Mouse (Mus musculus) liver, embryonic 13.5 days (tissue): ENCODE results near the gene Tex50. TPM values are rescaled to one million over a fixed set of nuclear protein-coding genes. Genes with fewer than 3 reads are reported as not detected.

Experiments used
- ATAC-seq: fragments of 200-750 bp; cut with Nextera tagmentation; 2 replicates; pipeline ENCODE4 v1.8.0; 2017; ENCODE audit warnings: low read depth, mild to moderate bottlenecking, moderate number of reproducible peaks, moderate library complexity
- DNase-seq: peaks from one replicate; pipeline ENCODE4 v3.0.0; 2022
- H3K27ac ChIP-seq: fragments of 300-500 bp; sonication (generic); 2 replicates; pipeline ENCODE4 v1.5.1; 2015; ENCODE audit warnings: moderate library complexity, mild to moderate bottlenecking, inconsistent platforms
- H3K27me3 ChIP-seq: fragments of 300-500 bp; sonication (generic); 2 replicates; pipeline ENCODE4 v1.6.1; 2015; ENCODE audit warnings: mild to moderate bottlenecking, inconsistent platforms
- H3K36me3 ChIP-seq: fragments of 300-500 bp; sonication (generic); 2 replicates; pipeline ENCODE4 v1.6.1; 2015; ENCODE audit warnings: mild to moderate bottlenecking, inconsistent platforms
- H3K4me1 ChIP-seq: fragments of 300-500 bp; sonication (generic); replicated peaks from 2 replicates; pipeline ENCODE4 v1.6.1; 2015; ENCODE audit warnings: inconsistent platforms
- H3K4me2 ChIP-seq: fragments of 300-500 bp; sonication (generic); 2 replicates; pipeline ENCODE4 v1.6.1; 2015; ENCODE audit warnings: inconsistent platforms, mild to moderate bottlenecking, moderate library complexity
- H3K4me3 ChIP-seq: fragments of 300-500 bp; sonication (generic); replicated peaks from 2 replicates; pipeline ENCODE4 v1.5.1; 2015; ENCODE audit warnings: mild to moderate bottlenecking, inconsistent platforms
- H3K9ac ChIP-seq: fragments of 300-500 bp; sonication (generic); 2 replicates; pipeline ENCODE4 v1.6.1; 2015; ENCODE audit warnings: mild to moderate bottlenecking, inconsistent platforms
- H3K9me3 ChIP-seq: fragments of 300-500 bp; sonication (generic); replicated peaks from 2 replicates; pipeline ENCODE4 v1.6.1; 2016; ENCODE audit warnings: inconsistent platforms
- WGBS: fragments of 180-500 bp; shearing (Covaris S2); methylation state at CpG from one replicate; pipeline ENCODE4 v1.1.7; 2015; ENCODE audit not compliant: insufficient replicate concordance; 5-methylcytosine and 5-hydroxymethylcytosine counted together
- polyA plus RNA-seq: library from polyadenylated mRNA; unstranded; fragments of >200 nt; fragmentation: Nextera tagmentation; extraction: Ambion mirVana; gene quantifications from 2 replicates; pipeline ENCODE4 v1.2.1, GENCODE M21; 2015

Tex50 gene
- polyA plus RNA-seq, 1 experiment from 2014 or later: not detected

DNA sequence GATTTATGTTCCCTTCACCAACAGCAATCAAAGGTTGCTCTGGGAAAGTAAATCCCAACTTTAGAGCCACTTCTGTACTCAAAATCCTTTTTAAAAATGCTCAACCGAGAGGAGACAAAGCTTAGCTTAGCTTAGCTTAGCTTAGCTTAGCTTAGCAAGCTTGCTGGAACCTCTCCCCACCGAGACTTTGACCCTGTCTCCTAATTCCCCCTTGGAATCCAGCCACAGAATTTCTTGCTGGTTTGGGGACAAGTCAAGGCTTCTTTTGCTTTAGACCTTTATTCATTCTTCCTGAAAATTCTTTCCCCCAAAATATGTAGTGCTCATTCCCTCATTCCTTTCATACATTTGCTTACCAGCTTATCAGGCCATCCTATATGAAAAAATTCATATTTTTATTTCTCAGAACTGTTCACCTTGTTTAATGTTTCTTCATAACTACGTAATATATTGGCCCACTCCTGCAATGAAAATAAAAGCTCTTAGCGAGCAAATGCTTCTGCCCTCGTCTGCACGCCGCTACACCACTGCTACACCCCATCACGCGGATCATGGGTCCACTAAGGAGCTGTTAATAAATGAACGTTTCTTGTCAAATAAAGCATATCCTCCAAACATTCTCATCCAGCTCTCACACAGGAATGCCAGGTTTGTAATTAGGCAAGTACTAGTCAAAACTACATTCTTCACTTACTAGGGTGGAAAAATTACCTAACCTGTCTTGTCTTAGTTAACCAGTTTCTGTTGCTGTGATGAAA lies 36.3 kb downstream of the Tex50 start:
- no peak for DNase-seq
- 84% methylated on average over 10 of the region's 10 CpGs for WGBS
- Histone ChIP-seq H3K4me3 (no peak overlapping the region), H3K4me2 (no peak overlapping the region), H3K4me1 (peaks cover 4% of the 10 kb centered on the region; the same call in 1 of the 2 replicates), H3K27ac (no peak overlapping the region), H3K9ac (no peak overlapping the region), H3K27me3 (no peaks in the 10 kb centered on the region), H3K36me3 (peaks cover 5% of the 10 kb centered on the region), H3K9me3 (no peaks in the 10 kb centered on the region)
- no peak for ATAC-seq

DNA sequence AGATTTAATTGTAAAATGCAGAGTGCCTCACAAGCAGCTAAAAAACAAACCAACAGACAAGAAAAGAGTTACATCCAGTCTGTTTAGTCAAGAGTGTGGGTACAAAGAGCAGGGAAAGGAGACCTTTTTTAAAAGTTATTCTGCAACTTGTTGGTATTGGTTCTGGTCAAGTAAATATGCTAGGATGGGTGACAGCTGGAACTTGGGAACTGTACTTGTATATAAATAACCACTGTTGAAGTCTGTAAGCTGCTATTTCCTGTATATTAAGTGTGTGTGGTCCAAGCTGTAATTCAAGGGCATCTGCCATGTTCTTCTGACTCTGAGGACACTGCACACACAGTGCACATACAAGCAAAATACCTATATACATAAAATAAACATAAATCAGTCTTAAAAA lies 44.5 kb downstream of the Tex50 start:
- ATAC-seq: no peak
- Histone ChIP-seq H3K36me3 (peaks cover 1% of the 10 kb centered on the region), H3K4me3 (no peak overlapping the region), H3K27me3 (no peaks in the 10 kb centered on the region), H3K27ac (no peak overlapping the region), H3K4me1 (peaks cover 8% of the 10 kb centered on the region), H3K4me2 (no peak overlapping the region), H3K9me3 (no peaks in the 10 kb centered on the region), H3K9ac (no peak overlapping the region)
- no peak for DNase-seq

DNA sequence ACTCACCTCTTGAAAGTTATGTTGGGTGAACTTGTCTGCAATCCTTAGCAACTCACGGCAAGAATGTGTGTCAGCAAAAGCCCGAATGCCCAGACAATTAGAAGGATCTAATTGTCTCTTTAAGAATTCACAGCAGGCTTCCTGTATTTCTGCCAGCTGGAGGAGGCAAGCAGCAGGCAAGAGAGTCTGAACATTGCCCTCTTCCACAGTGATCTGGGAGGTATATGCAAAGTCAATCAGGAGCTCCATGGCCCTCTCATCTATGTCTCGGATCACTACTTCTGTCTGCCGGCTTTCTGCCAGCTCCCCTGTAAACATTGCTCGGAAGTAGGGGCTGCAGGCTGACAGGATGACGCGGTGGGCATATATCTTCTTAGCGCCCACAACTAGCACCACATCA lies 49.9 kb downstream of the Tex50 start:
- Histone ChIP-seq H3K27ac (no peak overlapping the region), H3K4me3 (no peak overlapping the region), H3K4me1 (no peaks in the 10 kb centered on the region; the same call in 1 of the 2 replicates), H3K4me2 (no peak overlapping the region), H3K9ac (no peak overlapping the region), H3K36me3 (peaks cover 17% of the 10 kb centered on the region), H3K27me3 (no peaks in the 10 kb centered on the region), H3K9me3 (no peaks in the 10 kb centered on the region)
- DNase-seq (no peak), ATAC-seq (no peak)
- 80% methylated on average over 8 of the region's 8 CpGs for WGBS

Other genes starting within 250 kb of the Tex50 start
- gene Serpinc1, start 180.7 kb downstream of the Tex50 start, polyA plus RNA-seq: 326 and 385 TPM in 2 replicates
- 2.5 and 3.2 TPM in 2 replicates for gene Zbtb37, start 124.5 kb downstream of the Tex50 start, polyA plus RNA-seq
- 40.7 and 49.0 TPM in 2 replicates for gene Dars2, start 88.7 kb downstream of the Tex50 start, polyA plus RNA-seq
- gene Cenpl, start 88.6 kb downstream of the Tex50 start, polyA plus RNA-seq: 35.3 and 39.8 TPM in 2 replicates
- gene Klhl20, start 27.8 kb downstream of the Tex50 start, polyA plus RNA-seq: 5.7 and 7.6 TPM in 2 replicates
- 0.06 TPM in 1 of 2 replicates, not detected in the other for gene Ankrd45, start 16.6 kb downstream of the Tex50 start, polyA plus RNA-seq
- 457 and 472 TPM in 2 replicates for gene Prdx6, start 91.9 kb upstream of the Tex50 start, polyA plus RNA-seq
- 0.05 TPM in 1 of 2 replicates, not detected in the other for gene Tnfsf4, start 236.1 kb upstream of the Tex50 start, polyA plus RNA-seq